Mouse (Mus musculus) C2C12 (cell line): ENCODE results near the gene Aars2. TPM values are rescaled to one million over a fixed set of nuclear protein-coding genes. Genes with fewer than 3 reads are reported as not detected.

Experiments used
- H3K27me3 ChIP-seq: one replicate; pipeline ENCODE4 v1.6.1; 2011; ENCODE audit not compliant: control insufficient read depth, insufficient read depth, insufficient read length
- H3K36me3 ChIP-seq: one replicate; pipeline ENCODE4 v1.6.1; 2011; ENCODE audit not compliant: control insufficient read depth, insufficient read depth
- H3K4me3 ChIP-seq: one replicate; pipeline ENCODE4 v1.5.1; 2011; ENCODE audit warnings: mild to moderate bottlenecking, control low read depth; ENCODE audit not compliant: poor library complexity, insufficient read depth, severe bottlenecking
- H3K79me2 ChIP-seq: one replicate; pipeline ENCODE4 v1.6.1; 2011; ENCODE audit not compliant: control insufficient read depth, insufficient read depth
- H3K79me3 ChIP-seq: one replicate; pipeline ENCODE4 v1.6.1; 2011; ENCODE audit warnings: low read depth, control low read depth
- H3ac ChIP-seq: one replicate; pipeline ENCODE3; 2011; ENCODE audit warnings: low read depth; ENCODE audit not compliant: control insufficient read depth, insufficient read length
- CEBPB ChIP-seq: IDR thresholded peaks from one replicate; pipeline ENCODE4 v1.6.1; 2011; ENCODE audit warnings: low read depth, mild to moderate bottlenecking, control low read depth, moderate library complexity
- CTCF ChIP-seq: IDR thresholded peaks from one replicate; pipeline ENCODE4 v1.5.1; 2011; ENCODE audit not compliant: control insufficient read depth, insufficient read depth, insufficient read length
- FOSL1 ChIP-seq: IDR thresholded peaks from one replicate; pipeline ENCODE4 v1.8.0; 2011; ENCODE audit warnings: mild to moderate bottlenecking, low read length; ENCODE audit not compliant: poor library complexity, insufficient read depth, severe bottlenecking
- MAX ChIP-seq: IDR thresholded peaks from one replicate; pipeline ENCODE4 v1.6.1; 2011; ENCODE audit warnings: mild to moderate bottlenecking, control low read depth
- MYOD1 ChIP-seq: IDR thresholded peaks from one replicate; pipeline ENCODE4 v1.6.1; 2011; ENCODE audit warnings: low read depth; ENCODE audit not compliant: control insufficient read depth, insufficient read length
- MYOG ChIP-seq: IDR thresholded peaks from one replicate; pipeline ENCODE4 v1.6.1; 2011; ENCODE audit not compliant: control insufficient read depth, insufficient read length; ENCODE audit errors: extremely low read depth
- USF1 ChIP-seq: IDR thresholded peaks from one replicate; pipeline ENCODE4 v1.6.1; 2011; ENCODE audit warnings: low read depth, mild to moderate bottlenecking, control low read depth, moderate library complexity
- polyA plus RNA-seq: library from polyadenylated mRNA; unstranded; fragments of >200 nt; fragmentation: generic; extraction: Trizol; gene quantifications from one replicate; pipeline ENCODE4 v1.2.1, GENCODE M21; 2012; ENCODE audit warnings: missing spikeins

Aars2 gene
- polyA plus RNA-seq, 1 experiment = 14.3 TPM

- H3K27me3 ChIP-seq = no peaks in the 10 kb centered on the region
- H3ac ChIP-seq = no peak overlapping the region
- peak; percentile 85 for TF ChIP-seq CTCF
- TF ChIP-seq MAX = no peak
- H3K4me3 ChIP-seq = no peak overlapping the region
- no peaks in the 10 kb centered on the region for H3K79me3 ChIP-seq
- no peaks in the 10 kb centered on the region for H3K36me3 ChIP-seq
- no peaks in the 10 kb centered on the region for H3K79me2 ChIP-seq
Measured at GRCm38 (mm10) chr17:45478234-45478825, 28.3 kb upstream of the Aars2 start.

GRCm38 (mm10) chr17:45480429-45480828 lies 26.2 kb upstream of the Aars2 start:
- Histone ChIP-seq H3K36me3 (no peaks in the 10 kb centered on the region), H3K79me2 (no peaks in the 10 kb centered on the region), H3K79me3 (no peaks in the 10 kb centered on the region), H3K27me3 (peaks cover 6% of the 10 kb centered on the region), H3ac (no peak overlapping the region), H3K4me3 (no peak overlapping the region)
- TF ChIP-seq MYOG (no peak), CTCF (no peak), FOSL1 (no peak), CEBPB (no peak), USF1 (no peak), MYOD1 (no peak)

GRCm38 (mm10) chr17:45485581-45485980 lies 21.1 kb upstream of the Aars2 start:
- Histone ChIP-seq H3ac (no peak overlapping the region), H3K4me3 (no peak overlapping the region), H3K36me3 (no peaks in the 10 kb centered on the region), H3K79me3 (no peaks in the 10 kb centered on the region), H3K27me3 (peaks cover 6% of the 10 kb centered on the region), H3K79me2 (no peaks in the 10 kb centered on the region)
- TF ChIP-seq FOSL1 (no peak), MYOD1 (no peak), CTCF (no peak), CEBPB (no peak), MAX (no peak), MYOG (no peak), USF1 (no peak)

- H3K79me3 ChIP-seq = no peaks in the 10 kb centered on the region
Measured at GRCm38 (mm10) chr17:45487216-45487615, 19.4 kb upstream of the Aars2 start.

GRCm38 (mm10) chr17:45488321-45489254 lies 18.1 kb upstream of the Aars2 start:
- Histone ChIP-seq H3K79me3 (no peaks in the 10 kb centered on the region), H3K27me3 (peaks cover 11% of the 10 kb centered on the region), H3K4me3 (no peak overlapping the region), H3K36me3 (no peaks in the 10 kb centered on the region), H3K79me2 (no peaks in the 10 kb centered on the region), H3ac (no peak overlapping the region)
- TF ChIP-seq MAX = no peak
- TF ChIP-seq MYOG = no peak
- TF ChIP-seq CEBPB = no peak
- no peak for TF ChIP-seq MYOD1
- TF ChIP-seq USF1 = no peak
- TF ChIP-seq FOSL1 = no peak
- no peak for TF ChIP-seq CTCF

More at GRCm38 (mm10) chr17:45487216-45487615, 19.4 kb upstream of the Aars2 start:
- TF ChIP-seq USF1 = no peak
- Histone ChIP-seq H3K79me2 (no peaks in the 10 kb centered on the region), H3ac (no peak overlapping the region), H3K4me3 (no peak overlapping the region), H3K36me3 (no peaks in the 10 kb centered on the region), H3K27me3 (peaks cover 6% of the 10 kb centered on the region)

GRCm38 (mm10) chr17:45489736-45490135 lies 16.9 kb upstream of the Aars2 start:
- H3K79me3 ChIP-seq = no peaks in the 10 kb centered on the region
- H3K27me3 ChIP-seq = peaks cover 12% of the 10 kb centered on the region
- no peak overlapping the region for H3ac ChIP-seq
- no peaks in the 10 kb centered on the region for H3K36me3 ChIP-seq
- no peaks in the 10 kb centered on the region for H3K79me2 ChIP-seq
- TF ChIP-seq MYOD1 (no peak), FOSL1 (no peak), MAX (no peak), MYOG (no peak), CEBPB (no peak), USF1 (no peak), CTCF (no peak)
- no peak overlapping the region for H3K4me3 ChIP-seq
